Mouse (Mus musculus): Measurements from ENCODE around the gene Pcbp2.

- TF ChIP-seq POLR2A (IDR thresholded peaks at IDR 0.05; ENCODE audit: extremely low read depth, insufficient read depth, low read length) (no peak), CTCF (IDR thresholded peaks at IDR 0.05; ENCODE audit: extremely low read depth, insufficient read depth, low read length) (no peak)
Measured at GRCm38 (mm10) chr15:102458050-102458736, 12.1 kb upstream of the Pcbp2 start.
